Mouse (Mus musculus) midbrain, postnatal 0 days (tissue): ENCODE results near the gene Dlec1. TPM values are rescaled to one million over a fixed set of nuclear protein-coding genes. Genes with fewer than 3 reads are reported as not detected.

Experiments
- ATAC-seq: fragments of 200-750 bp; cut with Nextera tagmentation; 2 replicates; pipeline ENCODE4 v1.8.0; 2017; ENCODE audit warnings: moderate number of reproducible peaks, mild to moderate bottlenecking, moderate TSS enrichment, moderate library complexity; ENCODE audit not compliant: low FRiP score
- DNase-seq: peaks from one replicate; pipeline ENCODE4 v3.0.0-alpha.2; 2015; ENCODE audit warnings: low spot score
- H3K27ac ChIP-seq: fragments of 300-500 bp; sonication (generic); 2 replicates; pipeline ENCODE4 v1.5.1; 2014; ENCODE audit warnings: low read depth, mild to moderate bottlenecking, low read length, mixed read lengths
- H3K27me3 ChIP-seq: fragments of 300-500 bp; sonication (generic); 2 replicates; pipeline ENCODE4 v1.6.1; 2014; ENCODE audit warnings: low read length, control low read depth, mixed read lengths; ENCODE audit not compliant: insufficient read depth
- H3K36me3 ChIP-seq: fragments of 300-500 bp; sonication (generic); 2 replicates; pipeline ENCODE4 v1.6.1; 2014; ENCODE audit warnings: low read length, control low read depth, mixed read lengths; ENCODE audit not compliant: insufficient read depth
- H3K4me1 ChIP-seq: fragments of 300-500 bp; sonication (generic); 2 replicates; pipeline ENCODE4 v1.6.1; 2014; ENCODE audit warnings: mild to moderate bottlenecking, control low read depth, antibody characterized with exemption, low read length, mixed read lengths; ENCODE audit not compliant: insufficient read depth
- H3K4me2 ChIP-seq: fragments of 300-500 bp; sonication (generic); 2 replicates; pipeline ENCODE4 v1.6.1; 2014; ENCODE audit warnings: low read depth, mild to moderate bottlenecking, low read length, mixed read lengths; ENCODE audit not compliant: poor library complexity, severe bottlenecking
- H3K4me3 ChIP-seq: fragments of 300-500 bp; sonication (generic); 2 replicates; pipeline ENCODE4 v1.5.1; 2014; ENCODE audit warnings: low read depth, mild to moderate bottlenecking, low read length, moderate library complexity
- H3K9ac ChIP-seq: fragments of 300-500 bp; sonication (generic); replicated peaks from 2 replicates; pipeline ENCODE4 v1.6.1; 2014; ENCODE audit warnings: mild to moderate bottlenecking, low read length, moderate library complexity, mixed read lengths; ENCODE audit not compliant: poor library complexity, severe bottlenecking
- H3K9me3 ChIP-seq: fragments of 300-500 bp; sonication (generic); 2 replicates; pipeline ENCODE4 v1.6.1; 2016; ENCODE audit warnings: low read length, control low read depth
- CTCF ChIP-seq: IDR thresholded peaks from 2 replicates; pipeline ENCODE4 v1.5.1; 2016; ENCODE audit warnings: antibody characterized with exemption, mild to moderate bottlenecking
- WGBS: fragments of 180-500 bp; shearing (Covaris S2); extraction: QIAGEN DNeasy Blood & Tissue Kit; methylation state at CpG from one replicate; pipeline ENCODE4 v1.1.7; 2014; 5-methylcytosine and 5-hydroxymethylcytosine counted together
- polyA plus RNA-seq: library from polyadenylated mRNA; unstranded; fragments of >200 nt; fragmentation: Nextera tagmentation; extraction: Ambion mirVana; gene quantifications from 2 replicates; pipeline ENCODE4 v1.2.1, GENCODE M21; 2015
- total RNA-seq: library from RNA; depleted of rRNA; stranded (reverse); fragments of >200 nt; gene quantifications from 2 replicates; pipeline ENCODE4 v1.2.3, GENCODE M21; 2014

Gene Dlec1
- total and polyA plus RNA-seq, 2 experiments from 2014 or later: 0.95 to 2.8 TPM

- no peak overlapping the region for H3K27ac ChIP-seq
- H3K27me3 ChIP-seq: peaks cover 4% of the 10 kb centered on the region; the same call in 1 of the 2 replicates
- DNase-seq (peak; percentile 40), ATAC-seq (no peak)
- 2% methylated on average over 45 of the region's 45 CpGs for WGBS
- TF ChIP-seq CTCF: no peak
- peak overlapping the region; percentile 53 for H3K4me3 ChIP-seq
- H3K4me1 ChIP-seq: peaks cover 12% of the 10 kb centered on the region; the same call in 1 of the 2 replicates
- H3K9me3 ChIP-seq: no peaks in the 10 kb centered on the region
- H3K36me3 ChIP-seq: no peaks in the 10 kb centered on the region
- peak overlapping the region; percentile 64 for H3K9ac ChIP-seq
- H3K4me2 ChIP-seq: peak overlapping the region; percentile 67
These were observed 9.5 kb upstream of the Dlec1 start for GRCm38 (mm10) chr9:119092473-119093418.

- peak within 1 kb of the TSS; percentile 64 for H3K9ac ChIP-seq
- DNase-seq (peak; percentile 85), ATAC-seq (peak; percentile 84)
- WGBS: 7% methylated on average over 36 of the region's 45 CpGs
- H3K9me3 ChIP-seq: no peaks in the 10 kb centered on the region
- H3K4me1 ChIP-seq: peaks cover 5% of the 10 kb centered on the region; the same call in 1 of the 2 replicates
- H3K27me3 ChIP-seq: peaks cover 4% of the 10 kb centered on the region; the same call in 1 of the 2 replicates
- peak within 1 kb of the TSS; percentile 67 for H3K4me2 ChIP-seq
- peak within 1 kb of the TSS; percentile 53 for H3K4me3 ChIP-seq
- H3K27ac ChIP-seq: 0 out of 2 replicates have a peak within 1 kb of the TSS, but pooled peaks have one; percentile 32
- peak; percentile 24; the same call in 1 of the 2 replicates for TF ChIP-seq CTCF
- no peaks in the 10 kb centered on the region for H3K36me3 ChIP-seq
These were observed 8.6 kb upstream of the Dlec1 start, which contains the start of gene Plcd1 for GRCm38 (mm10) chr9:119093419-119094295. Plcd1 (minus strand) TSS chr9:119093502.

- Histone ChIP-seq H3K9ac (no peak overlapping the region), H3K27ac (no peak overlapping the region), H3K27me3 (peaks cover 4% of the 10 kb centered on the region; the same call in 1 of the 2 replicates), H3K9me3 (no peaks in the 10 kb centered on the region), H3K4me3 (no peak overlapping the region), H3K4me2 (no peak overlapping the region), H3K4me1 (peaks cover 5% of the 10 kb centered on the region; the same call in 1 of the 2 replicates), H3K36me3 (no peaks in the 10 kb centered on the region)
- DNase-seq (peak; percentile 62), ATAC-seq (no peak)
- 0 out of 2 replicates have a peak, but pooled peaks have one; percentile 7 for TF ChIP-seq CTCF
- 61% methylated on average over 13 of the region's 13 CpGs for WGBS
These were observed 7.7 kb upstream of the Dlec1 start for GRCm38 (mm10) chr9:119094462-119095109.

GRCm38 (mm10) chr9:119100177-119100898, 1.9 kb upstream of the Dlec1 start:
- no peaks in the 10 kb centered on the region for H3K36me3 ChIP-seq

GRCm38 (mm10) chr9:119102783-119103113, 470 bp downstream of the Dlec1 start:
- ATAC-seq (no peak), DNase-seq (no peak)
- Histone ChIP-seq H3K36me3 (no peaks in the 10 kb centered on the region), H3K4me1 (0 out of 2 replicates have a peak, but pooled peaks cover 8% of the 10 kb centered on the region), H3K27ac (no peak overlapping the region), H3K4me3 (peak overlapping the region; percentile 63), H3K4me2 (peak overlapping the region; percentile 65), H3K9ac (peak overlapping the region; percentile 48), H3K27me3 (no peaks in the 10 kb centered on the region), H3K9me3 (no peaks in the 10 kb centered on the region)
- 4% methylated on average over 19 of the region's 19 CpGs for WGBS
- no peak for TF ChIP-seq CTCF

More at GRCm38 (mm10) chr9:119100177-119100898, 1.9 kb upstream of the Dlec1 start:
- Histone ChIP-seq H3K4me1 (0 out of 2 replicates have a peak, but pooled peaks cover 8% of the 10 kb centered on the region), H3K9me3 (no peaks in the 10 kb centered on the region), H3K27ac (no peak overlapping the region), H3K4me3 (no peak overlapping the region), H3K27me3 (no peaks in the 10 kb centered on the region), H3K4me2 (no peak overlapping the region), H3K9ac (no peak overlapping the region)
- peak; percentile 26 for TF ChIP-seq CTCF
- ATAC-seq (no peak), DNase-seq (no peak)
- 14% methylated on average over 15 of the region's 15 CpGs for whole genome bisulfite sequencing
